Comparison of ENCODE assay signal across 7 mouse cellular contexts in genomic region chr3:95995802-95996428, GRCm38 (mm10). TPM values are rescaled to one million over a fixed set of nuclear protein-coding genes. Genes with fewer than 3 reads are reported as not detected.
DNase-seq lines count a peak whose midpoint lies in the region; ATAC-seq and TF ChIP-seq lines count a peak whose summit lies in the region.

Plekho1 (minus strand) TSS chr3:95996001.

- POLR2A ChIA-PET in Patski (lab: Charles Lee) = interaction anchor here (1.4 kb wide), 1 partner anchor 23 kb away, joined by 3 read pairs; no protein-coding TSS in a partner anchor

- H3K27me3 ChIP-seq in Patski = no peaks in the 10 kb centered on the region
- no peaks in the 10 kb centered on the region for H3K27me3 ChIP-seq in hindbrain, embryonic 13.5 days

- no peak for TF ChIP-seq CTCF in Patski (IDR thresholded peaks at IDR 0.05)

- H3K4me3 ChIP-seq in hindbrain, embryonic 13.5 days = peak within 1 kb of the TSS; percentile 77

- H3K36me3 ChIP-seq in hindbrain, embryonic 13.5 days = peaks cover 20% of the 10 kb centered on the region

- H3K4me2 ChIP-seq in hindbrain, embryonic 13.5 days = peak within 1 kb of the TSS; percentile 94

- WGBS in hindbrain, embryonic 13.5 days = 0% methylated on average over 82 of the region's 84 CpGs

- peak within 1 kb of the TSS; percentile 99 for H3K27ac ChIP-seq in hindbrain, embryonic 13.5 days

- no peak for DNase-seq in Patski (ENCODE audit: low read depth, low spot score)
- peak; percentile 70 for DNase-seq in cerebellum, adult 8-10 months
- DNase-seq in gastrocnemius, adult 18-20 months (ENCODE audit: low spot score) = no peak
- peak in 1 of 2 experiments; percentile 85 for DNase-seq in left cerebral cortex, postnatal 10 days (ENCODE audit: extremely low spot score in 1 of 2, low spot score in 2 of 2)
- DNase-seq in right cerebral cortex, postnatal 14 days = peak; percentile 77

- in situ Hi-C loops in Patski (cut with MboI; ENCODE audit: low pct_unique_long_range_greater_than_20kb) = no loop called here

- H3K9me3 ChIP-seq in hindbrain, embryonic 13.5 days = no peaks in the 10 kb centered on the region

- peak within 1 kb of the TSS; percentile 98 for H3K9ac ChIP-seq in hindbrain, embryonic 13.5 days

- intact Hi-C loops in left cerebral cortex, postnatal 10 days (cut with DNase I) = no loop called here

- CTCF ChIA-PET in Patski (lab: Charles Lee) = interaction anchor here (1.8 kb wide), 1 partner anchor 27 kb away, joined by 6 read pairs; no protein-coding TSS in a partner anchor

- H3K4me1 ChIP-seq in hindbrain, embryonic 13.5 days (replicated peaks) = peaks cover 69% of the 10 kb centered on the region

- ATAC-seq in Patski = peak; percentile 9
- ATAC-seq in hindbrain, embryonic 13.5 days (ENCODE audit: low FRiP score) = peak; percentile 63
- peak; percentile 37; the same call in 1 of the 2 replicates for ATAC-seq in megakaryocyte, adult 5-6 weeks (ENCODE audit: poor library complexity, severe bottlenecking)

RNA-seq across cellular contexts. Expression of gene Plekho1, which starts in this region (rescaled TPM):
- 118 TPM for polyA plus RNA-seq in Patski (2021)
- total RNA-seq in gastrocnemius, adult 18-20 months (2021) = 10 to 100 TPM; 13.9 to 22.0 TPM
- polyA plus RNA-seq in hindbrain, embryonic 13.5 days (2015; fragmentation: Nextera tagmentation; extraction: Ambion mirVana) = 59.5 and 65.4 TPM in 2 replicates
- total RNA-seq in left cerebral cortex, postnatal 10 days (2021) = 10 to 100 TPM; 56.2 to 56.3 TPM
- total RNA-seq in megakaryocyte, adult 5-6 weeks (2015) = 116 and 124 TPM in 2 replicates
- 104 and 119 TPM in 2 replicates for total RNA-seq in megakaryocyte, adult 5-6 weeks (2017)

Comparison
In these comparisons a context has a peak if more than half of its experiments do, and no peak if none do; other contexts are left out.
1. ATAC-seq: peak in every context shown above with its lines; median percentile 63 in hindbrain, embryonic 13.5 days; 37 in megakaryocyte, adult 5-6 weeks; 9 in Patski.
2. DNase-seq: peak in cerebellum, adult 8-10 months (single experiment) and right cerebral cortex, postnatal 14 days (single experiment); none in Patski (single experiment) and gastrocnemius, adult 18-20 months (single experiment).